Mouse (Mus musculus): Measurements from ENCODE around the gene Zc3hc1.

- no peak for TF ChIP-seq CTCF (IDR thresholded peaks at IDR 0.05; ENCODE audit: borderline replicate concordance, insufficient read depth, low read length)
- no peak for TF ChIP-seq POLR2A (IDR thresholded peaks at IDR 0.05; ENCODE audit: low read depth, low read length)
Measured at GRCm38 (mm10) chr6:30391996-30392395, 1.2 kb upstream of the Zc3hc1 start.

All from embryonic fibroblast, embryonic 13.5 days (primary cell).